Mouse (Mus musculus) brain, embryonic 14.5 days (tissue): Measurements from ENCODE around the gene Siglec1.

Source experiments
- CTCF ChIP-seq: fragments of 200-500 bp; IDR thresholded peaks from 2 replicates; pipeline ENCODE4 v1.5.1; 2012; ENCODE audit warnings: inconsistent platforms, mild to moderate bottlenecking, moderate library complexity, borderline replicate concordance; ENCODE audit not compliant: insufficient read depth, insufficient read length; ENCODE audit errors: extremely low read depth
- POLR2A ChIP-seq: fragments of 200-500 bp; IDR thresholded peaks from 2 replicates; pipeline ENCODE4 v1.6.1; 2012; ENCODE audit warnings: mild to moderate bottlenecking, inconsistent platforms, borderline replicate concordance; ENCODE audit not compliant: poor library complexity, insufficient read depth, insufficient read length, severe bottlenecking; ENCODE audit errors: extremely low read depth

DNA sequence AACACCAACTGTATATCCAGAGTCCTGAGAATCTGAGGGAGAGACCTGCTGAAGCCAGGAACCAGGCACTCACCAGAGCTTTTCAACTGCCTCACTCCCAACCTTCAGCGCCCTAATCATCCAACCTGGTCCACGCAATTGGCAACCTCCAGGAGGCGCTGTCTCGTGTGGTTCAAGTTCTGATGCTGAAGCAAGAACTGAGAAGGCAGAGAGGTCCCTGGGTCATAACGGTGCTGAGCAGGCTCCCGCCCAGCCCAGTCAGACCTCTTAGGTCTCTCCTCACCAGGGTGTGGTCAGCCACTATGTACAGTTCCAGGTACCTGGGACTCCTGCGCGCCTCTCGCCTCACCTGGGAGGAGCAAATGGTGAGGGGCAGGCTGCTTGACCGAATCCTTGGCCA, 30.9 kb downstream of the Siglec1 start:
- TF ChIP-seq CTCF = peak; percentile 70
- TF ChIP-seq POLR2A = no peak
